Mouse (Mus musculus) MEL (cell line): ENCODE data around the gene Tdp1. TPM values are rescaled to one million over a fixed set of nuclear protein-coding genes. Genes with fewer than 3 reads are reported as not detected.

ENCODE experiments used
- DNase-seq: peaks from one replicate; pipeline ENCODE4 v3.0.0; 2011; ENCODE audit warnings: low read depth, low spot score
- H3K27ac ChIP-seq: 2 replicates; pipeline ENCODE4 v1.5.1; 2012; ENCODE audit warnings: low read depth, mild to moderate bottlenecking, control low read depth, low read length, moderate library complexity; ENCODE audit not compliant: control insufficient read depth
- H3K27me3 ChIP-seq, 2 experiments: fragments of 150-350 bp in 1 of 2; sonication (generic) in 1 of 2; 2 replicates each; pipeline ENCODE4 v1.6.1; 2012; ENCODE audit warnings: low read length in 2 of 2, mild to moderate bottlenecking in 2 of 2, improper control_type of control experiment in 1 of 2, moderate library complexity in 1 of 2; ENCODE audit not compliant: insufficient read depth in 2 of 2, control insufficient read depth in 1 of 2
- H3K36me3 ChIP-seq, 2 experiments: 2 replicates each; pipeline ENCODE4 v1.6.1; 2012 to 2014; ENCODE audit warnings: low read length in 2 of 2, improper control_type of control experiment in 1 of 2, inconsistent platforms in 1 of 2, mild to moderate bottlenecking in 1 of 2; ENCODE audit not compliant: insufficient read depth in 2 of 2, control insufficient read depth in 1 of 2
- H3K4me1 ChIP-seq, 2 experiments: fragments of 150-350 bp in 1 of 2; sonication (generic) in 1 of 2; 2 replicates each; pipeline ENCODE4 v1.6.1; 2012; ENCODE audit warnings: low read length in 2 of 2, improper control_type of control experiment in 1 of 2, mild to moderate bottlenecking in 1 of 2; ENCODE audit not compliant: insufficient read depth in 2 of 2, control insufficient read depth in 1 of 2
- H3K4me3 ChIP-seq, 2 experiments: fragments of 150-350 bp in 1 of 2; sonication (generic) in 1 of 2; 2 replicates each; pipeline ENCODE4 v1.5.1; 2012; ENCODE audit warnings: low read depth in 2 of 2, low read length in 2 of 2, mild to moderate bottlenecking in 2 of 2, moderate library complexity in 2 of 2, control low read depth in 1 of 2, improper control_type of control experiment in 1 of 2; ENCODE audit not compliant: control insufficient read depth in 1 of 2, insufficient read depth in 1 of 2
- H3K79me2 ChIP-seq: 2 replicates; pipeline ENCODE4 v1.6.1; 2012; ENCODE audit warnings: mild to moderate bottlenecking, low read length, moderate library complexity; ENCODE audit not compliant: control insufficient read depth, poor library complexity, insufficient read depth
- H3K9ac ChIP-seq: 2 replicates; pipeline ENCODE4 v1.6.1; 2012; ENCODE audit warnings: low read depth, mild to moderate bottlenecking, control low read depth, low read length, moderate library complexity; ENCODE audit not compliant: control insufficient read depth, poor library complexity, severe bottlenecking
- H3K9me3 ChIP-seq: fragments of 150-350 bp; sonication (generic); replicated peaks from 2 replicates; pipeline ENCODE4 v1.6.1; 2012; ENCODE audit warnings: mild to moderate bottlenecking, low read length, improper control_type of control experiment, moderate library complexity; ENCODE audit not compliant: insufficient read depth
- CHD1 ChIP-seq: IDR thresholded peaks from 2 replicates; pipeline ENCODE4 v1.6.1; 2012; ENCODE audit warnings: low read depth, mild to moderate bottlenecking, inconsistent platforms, low read length, improper control_type of control experiment
- CTCF ChIP-seq, 3 experiments: IDR thresholded peaks in 2 of 3; conservative IDR thresholded peaks in 1 of 3; 2 replicates each; pipeline ENCODE4 v1.5.1; 2011 to 2012; ENCODE audit warnings: low read length in 3 of 3, low read depth in 2 of 3, mild to moderate bottlenecking in 2 of 3, improper control_type of control experiment in 1 of 3, inconsistent platforms in 1 of 3, mixed read lengths in 1 of 3, moderate library complexity in 1 of 3; ENCODE audit not compliant: control insufficient read depth in 1 of 3, insufficient read depth in 1 of 3, poor library complexity in 1 of 3, severe bottlenecking in 1 of 3
- E2F4 ChIP-seq: IDR thresholded peaks from 2 replicates; pipeline ENCODE4 v1.6.1; 2011; ENCODE audit warnings: low read depth, low read length, improper control_type of control experiment, borderline replicate concordance
- ELF1 ChIP-seq: IDR thresholded peaks from 2 replicates; pipeline ENCODE4 v1.6.1; 2014; ENCODE audit warnings: low read depth, mild to moderate bottlenecking, inconsistent platforms, low read length, improper control_type of control experiment, moderate library complexity
- EP300 ChIP-seq, 2 experiments: IDR thresholded peaks; 2 replicates each; pipeline ENCODE4 v1.6.1; 2011; ENCODE audit warnings: improper control_type of control experiment in 2 of 2, low read length in 2 of 2, low read depth in 1 of 2, mild to moderate bottlenecking in 1 of 2
- KAT2A ChIP-seq: conservative IDR thresholded peaks from 2 replicates; pipeline ENCODE4 v1.6.1; 2012; ENCODE audit warnings: low read depth, low read length, improper control_type of control experiment, inconsistent platforms
- MAFK ChIP-seq: IDR thresholded peaks from 2 replicates; pipeline ENCODE4 v1.6.1; 2011; ENCODE audit warnings: low read depth, mild to moderate bottlenecking, low read length, improper control_type of control experiment, borderline replicate concordance
- MYC ChIP-seq: IDR thresholded peaks from 2 replicates; pipeline ENCODE4 v1.6.1; 2011; ENCODE audit warnings: low read depth, mild to moderate bottlenecking, low read length, improper control_type of control experiment, moderate library complexity
- NELFE ChIP-seq: IDR thresholded peaks from 2 replicates; pipeline ENCODE4 v1.6.1; 2011; ENCODE audit warnings: low read depth, low read length, improper control_type of control experiment
- NRF1 ChIP-seq: IDR thresholded peaks from 2 replicates; pipeline ENCODE4 v1.6.1; 2014; ENCODE audit warnings: low read depth, mild to moderate bottlenecking, inconsistent platforms, low read length, improper control_type of control experiment, moderate library complexity; ENCODE audit not compliant: poor library complexity, insufficient read depth, severe bottlenecking
- POLR2A ChIP-seq, 2 experiments: IDR thresholded peaks; 2 replicates each; pipeline ENCODE4 v1.6.1; 2011 to 2012; ENCODE audit warnings: low read length in 2 of 2, mild to moderate bottlenecking in 2 of 2, control low read depth in 1 of 2, improper control_type of control experiment in 1 of 2, low read depth in 1 of 2, moderate library complexity in 1 of 2; ENCODE audit not compliant: control insufficient read depth in 1 of 2, insufficient read depth in 1 of 2, poor library complexity in 1 of 2
- UBTF ChIP-seq: IDR thresholded peaks from 2 replicates; pipeline ENCODE4 v1.6.1; 2012; ENCODE audit warnings: low read depth, mild to moderate bottlenecking, inconsistent platforms, low read length, improper control_type of control experiment, moderate library complexity, borderline replicate concordance; ENCODE audit not compliant: insufficient read depth
- ZC3H11A ChIP-seq: IDR thresholded peaks from 2 replicates; pipeline ENCODE4 v1.6.1; 2012; ENCODE audit warnings: low read depth, mild to moderate bottlenecking, inconsistent platforms, low read length, improper control_type of control experiment
- ZKSCAN1 ChIP-seq: IDR thresholded peaks from 2 replicates; pipeline ENCODE4 v1.6.1; 2012; ENCODE audit warnings: low read depth, mild to moderate bottlenecking, inconsistent platforms, low read length, improper control_type of control experiment, moderate library complexity
- polyA plus RNA-seq, 2 experiments: library from polyadenylated mRNA; stranded (reverse) in 1 of 2; unstranded in 1 of 2; fragments of >175 nt in 1 of 2; fragments of >200 nt in 1 of 2; gene quantifications; 2 replicates each; pipeline versions ENCODE4 v1.2.1 to v1.2.4; 2012; ENCODE audit warnings: low replicate concordance in 2 of 2, low read depth in 1 of 2; ENCODE audit not compliant: insufficient read length in 2 of 2, insufficient read depth in 1 of 2, missing spikeins in 1 of 2
- total RNA-seq: library from RNA; depleted of rRNA; stranded (reverse); fragments of 300-350 nt; gene quantifications from 2 replicates; pipeline ENCODE4 v1.2.3, GENCODE M21; 2012

The Tdp1 gene
- total and polyA plus RNA-seq, 3 experiments: 33.2 to 142 (median 94.3) TPM

- TF ChIP-seq ZKSCAN1 (no peak), ELF1 (peak; percentile 94), EP300 (IDR thresholded peaks at IDR 0.05; ENCODE audit: low read depth in 1 of 2, low read length in 2 of 2) (peak in 1 of 2 experiments; percentile 23; a peak in 1 of 4 replicates), UBTF (0 out of 2 replicates have a peak, but pooled peaks have one; percentile 37), NELFE (peak; percentile 81)
Measured at GRCm38 (mm10) chr12:99884269-99885261, at the start of gene Tdp1, which contains the start of gene Efcab11 (continued).

GRCm38 (mm10) chr12:99836404-99837131 lies 47.7 kb upstream of the Tdp1 start:
- no peak for DNase-seq
- TF ChIP-seq CTCF (IDR thresholded peaks at IDR 0.05 in 2 of 3, conservative IDR thresholded peaks at IDR 0.05 in 1 of 3; ENCODE audit: control insufficient read depth in 1 of 3, insufficient read depth in 1 of 3, low read depth in 2 of 3, low read length in 3 of 3, poor library complexity in 1 of 3, severe bottlenecking in 1 of 3) (no peak), KAT2A (no peak), MAFK (no peak), MYC (no peak), ZC3H11A (no peak), POLR2A (IDR thresholded peaks at IDR 0.05; ENCODE audit: control insufficient read depth in 1 of 2, insufficient read depth in 1 of 2, low read depth in 1 of 2, low read length in 2 of 2, poor library complexity in 1 of 2) (no peak), E2F4 (no peak)

DNA sequence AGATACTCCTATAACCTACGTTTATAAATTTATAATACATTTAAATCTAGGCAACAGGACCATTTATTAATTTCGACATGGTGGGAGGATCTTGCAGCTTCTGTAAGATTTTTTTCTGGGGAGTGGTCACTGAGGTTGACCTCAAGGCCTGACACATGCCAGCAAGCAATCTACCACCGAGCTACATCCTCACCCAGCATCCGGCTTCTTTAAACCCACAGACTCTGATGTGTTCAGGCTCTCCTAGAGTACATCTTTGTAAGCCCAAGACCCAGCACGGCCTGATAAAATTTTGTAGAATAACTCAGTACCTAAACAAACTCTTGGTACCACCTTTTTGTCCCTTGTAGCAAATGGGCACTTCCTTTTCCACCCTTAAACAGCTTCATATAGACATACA lies 46.8 kb upstream of the Tdp1 start:
- Histone ChIP-seq H3K27me3 (no peaks in the 10 kb centered on the region), H3K36me3 (no peaks in the 10 kb centered on the region), H3K9me3 (no peaks in the 10 kb centered on the region), H3K4me1 (no peaks in the 10 kb centered on the region), H3K4me3 (no peak overlapping the region), H3K79me2 (no peaks in the 10 kb centered on the region), H3K9ac (no peak overlapping the region), H3K27ac (no peak overlapping the region)
- TF ChIP-seq KAT2A: no peak
- no peak for TF ChIP-seq CHD1
- TF ChIP-seq NRF1: no peak
- no peak for DNase-seq

More at GRCm38 (mm10) chr12:99836404-99837131, 47.7 kb upstream of the Tdp1 start:
- no peak overlapping the region for H3K27ac ChIP-seq
- H3K27me3 ChIP-seq: no peaks in the 10 kb centered on the region
- no peaks in the 10 kb centered on the region for H3K79me2 ChIP-seq
- H3K4me3 ChIP-seq: no peak overlapping the region
- H3K9ac ChIP-seq: no peak overlapping the region
- H3K4me1 ChIP-seq: no peaks in the 10 kb centered on the region
- H3K9me3 ChIP-seq: no peaks in the 10 kb centered on the region
- H3K36me3 ChIP-seq: no peaks in the 10 kb centered on the region
